Mouse (Mus musculus) heart, embryonic 14.5 days (tissue): ENCODE results near the gene Lsmem1. TPM values are rescaled to one million over a fixed set of nuclear protein-coding genes. Genes with fewer than 3 reads are reported as not detected.

Source experiments
- ATAC-seq: fragments of 200-750 bp; cut with Nextera tagmentation; 2 replicates; pipeline ENCODE4 v1.8.0; 2017; ENCODE audit warnings: low read depth, moderate TSS enrichment; ENCODE audit not compliant: insufficient number of reproducible peaks, insufficient read depth, low FRiP score
- H3K27ac ChIP-seq, 2 experiments: fragments of 200-500 bp in 1 of 2; fragments of 300-500 bp in 1 of 2; sonication (generic) in 1 of 2; replicated peaks in 1 of 2; 2 replicates each; pipeline ENCODE4 v1.5.1; 2012 to 2014; ENCODE audit warnings: low read depth in 2 of 2, low read length in 2 of 2, control low read depth in 1 of 2, mild to moderate bottlenecking in 1 of 2, mixed read lengths in 1 of 2; ENCODE audit not compliant: control insufficient read depth in 1 of 2, insufficient read depth in 1 of 2
- H3K27me3 ChIP-seq: fragments of 300-500 bp; sonication (generic); 2 replicates; pipeline ENCODE4 v1.6.1; 2014; ENCODE audit warnings: mild to moderate bottlenecking, low read length, control low read depth; ENCODE audit not compliant: control insufficient read depth, insufficient read depth
- H3K36me3 ChIP-seq: fragments of 300-500 bp; sonication (generic); 2 replicates; pipeline ENCODE4 v1.6.1; 2014; ENCODE audit warnings: mild to moderate bottlenecking, control low read depth, low read length, mixed read lengths; ENCODE audit not compliant: control insufficient read depth, insufficient read depth
- H3K4me1 ChIP-seq, 2 experiments: fragments of 200-500 bp in 1 of 2; fragments of 300-500 bp in 1 of 2; sonication (generic) in 1 of 2; 2 replicates each; pipeline ENCODE4 v1.6.1; 2012 to 2014; ENCODE audit warnings: low read length in 2 of 2, control low read depth in 1 of 2, mixed read lengths in 1 of 2; ENCODE audit not compliant: control insufficient read depth in 2 of 2, insufficient read depth in 2 of 2
- H3K4me2 ChIP-seq: fragments of 300-500 bp; sonication (generic); 2 replicates; pipeline ENCODE4 v1.6.1; 2014; ENCODE audit warnings: mild to moderate bottlenecking, low read length
- H3K4me3 ChIP-seq, 2 experiments: fragments of 200-500 bp in 1 of 2; fragments of 300-500 bp in 1 of 2; sonication (generic) in 1 of 2; 2 replicates each; pipeline ENCODE4 v1.5.1; 2012 to 2014; ENCODE audit warnings: low read length in 2 of 2, mild to moderate bottlenecking in 2 of 2, control low read depth in 1 of 2, low read depth in 1 of 2, moderate library complexity in 1 of 2; ENCODE audit not compliant: control insufficient read depth in 1 of 2, insufficient read depth in 1 of 2
- H3K9ac ChIP-seq: fragments of 300-500 bp; sonication (generic); 2 replicates; pipeline ENCODE4 v1.6.1; 2014; ENCODE audit warnings: mild to moderate bottlenecking, low read length
- H3K9me3 ChIP-seq: fragments of 300-500 bp; sonication (generic); 2 replicates; pipeline ENCODE4 v1.6.1; 2016; ENCODE audit warnings: low read length, control low read depth; ENCODE audit not compliant: control insufficient read depth
- WGBS: fragments of 180-500 bp; shearing (Covaris S2); extraction: QIAGEN DNeasy Blood & Tissue Kit; methylation state at CpG from one replicate; pipeline ENCODE4 v1.1.7; 2014; 5-methylcytosine and 5-hydroxymethylcytosine counted together
- microRNA counts: library from miRNA; unstranded; fragments of <30 nt; microRNA quantifications from one replicate; lab custom pipeline; 2016
- microRNA-seq: library from miRNA; unstranded; fragments of <30 nt; microRNA quantifications from one replicate; pipeline ENCODE4, GENCODE M21; 2016
- polyA plus RNA-seq: library from polyadenylated mRNA; unstranded; fragments of >200 nt; fragmentation: Nextera tagmentation; extraction: Ambion mirVana; gene quantifications from 2 replicates; pipeline ENCODE4 v1.2.1, GENCODE M21; 2014

The Lsmem1 gene
- polyA plus RNA-seq, 1 experiment from 2014 or later, result 39.3 TPM

DNA sequence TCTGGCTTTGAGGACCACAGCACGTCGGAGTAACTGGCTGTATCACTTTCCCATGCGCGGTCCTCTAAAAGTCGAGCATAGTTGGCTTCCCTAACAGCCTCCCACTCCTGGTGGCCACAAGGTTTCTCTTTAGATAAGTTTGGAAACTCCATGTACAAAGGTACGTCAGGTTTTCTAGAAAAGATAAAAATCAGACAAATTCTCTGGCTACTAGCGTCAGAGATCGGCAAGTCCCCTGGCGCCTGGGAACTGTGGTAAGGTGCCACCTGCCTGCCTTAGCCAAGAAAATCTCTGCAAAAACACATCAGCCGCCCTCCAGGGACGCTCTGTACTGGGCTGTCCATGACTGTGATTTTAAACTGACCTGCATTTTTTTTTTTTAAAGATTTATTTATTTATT is 64.8 kb downstream of the Lsmem1 start:
- peaks cover 19% of the 10 kb centered on the region for H3K27me3 ChIP-seq
- WGBS, result 45% methylated on average over 11 of the region's 11 CpGs
- ATAC-seq, result no peak
- H3K9me3 ChIP-seq, result peaks cover 4% of the 10 kb centered on the region; the same call in 1 of the 2 replicates
- H3K4me1 ChIP-seq, result peaks cover 3 to 6% of the 10 kb centered on the region in 2 experiments; a peak in 3 of 4 replicates
- H3K36me3 ChIP-seq, result no peaks in the 10 kb centered on the region
- H3K4me3 ChIP-seq, result peak overlapping the region; percentile 48 to 54
- H3K4me2 ChIP-seq, result peak overlapping the region; percentile 96
- H3K9ac ChIP-seq, result peak overlapping the region; percentile 65; the same call in 1 of the 2 replicates
- no peak overlapping the region for H3K27ac ChIP-seq

DNA sequence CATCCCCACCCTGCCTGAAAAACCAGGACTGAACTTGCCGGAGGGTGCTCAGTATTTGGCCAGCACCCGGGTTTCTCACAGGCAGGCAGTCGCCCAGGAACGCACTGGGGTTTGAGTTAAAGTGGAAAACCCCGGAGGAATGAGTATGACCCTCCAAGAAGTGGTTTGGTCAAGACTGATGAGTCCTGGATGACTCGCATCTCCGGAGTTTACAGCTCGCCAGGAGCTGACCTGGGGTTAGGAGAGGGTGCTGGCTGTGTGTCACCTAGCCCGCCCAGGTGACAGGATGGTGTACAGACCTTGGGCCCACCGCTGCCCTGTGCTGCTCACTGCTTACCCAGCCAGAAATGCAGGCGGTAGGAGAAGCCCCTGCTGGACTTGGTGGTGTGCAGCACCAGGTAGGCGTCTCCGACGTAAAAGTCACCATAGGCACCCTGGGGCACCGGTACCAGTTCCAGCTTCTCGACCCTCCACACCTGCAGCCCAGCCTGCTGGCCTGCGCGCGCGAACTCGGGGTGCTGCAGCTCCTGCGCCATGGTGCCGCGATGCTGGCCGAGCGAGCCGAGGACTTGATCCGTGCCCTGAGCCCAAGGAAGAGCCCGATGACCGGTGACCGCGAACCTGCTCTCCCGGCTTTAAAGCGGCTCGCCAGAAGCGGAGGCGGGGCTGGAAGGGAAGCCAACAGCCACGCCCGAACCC is 65.6 kb downstream of the Lsmem1 start, which contains the start of gene Scin:
TSS of gene Scin (minus strand) at position 656 of the 699 bp plus-strand sequence.
- Histone ChIP-seq H3K4me3 (peak within 1 kb of the TSS; percentile 48 to 54), H3K4me2 (peak within 1 kb of the TSS; percentile 96), H3K27me3 (peaks cover 19% of the 10 kb centered on the region), H3K27ac (no peak within 1 kb of the TSS), H3K9ac (peak within 1 kb of the TSS; percentile 65), H3K4me1 (peaks cover 3 to 6% of the 10 kb centered on the region in 2 experiments; a peak in 3 of 4 replicates), H3K9me3 (peaks cover 4% of the 10 kb centered on the region; the same call in 1 of the 2 replicates), H3K36me3 (no peaks in the 10 kb centered on the region)
- no peak for ATAC-seq
- under 1% methylated on average over 39 of the region's 39 CpGs for WGBS

DNA sequence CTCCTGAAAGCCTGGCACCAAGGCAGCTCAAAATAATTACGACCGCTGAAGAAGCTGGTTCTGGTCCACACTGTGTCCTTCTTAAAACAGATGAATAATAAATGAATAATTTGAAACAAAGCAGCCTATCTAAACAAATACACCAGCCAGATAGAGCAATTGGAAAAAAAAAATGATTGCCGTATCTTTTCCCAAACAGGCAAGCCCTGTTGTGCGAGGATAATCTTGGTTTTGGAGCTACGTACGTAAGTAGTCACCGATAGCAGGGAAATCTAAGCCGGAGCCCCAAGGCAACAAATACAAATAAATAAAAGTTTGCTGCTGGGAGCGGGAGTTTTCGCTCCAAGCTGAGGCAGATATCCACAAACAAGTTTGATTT is 66.1 kb downstream of the Lsmem1 start:
- H3K4me1 ChIP-seq, result peaks cover 3 to 6% of the 10 kb centered on the region in 2 experiments; a peak in 3 of 4 replicates
- ATAC-seq, result no peak
- peak overlapping the region; percentile 45; the same call in 1 of the 2 replicates for H3K9ac ChIP-seq
- no peaks in the 10 kb centered on the region for H3K36me3 ChIP-seq
- H3K27ac ChIP-seq, result no peak overlapping the region
- H3K27me3 ChIP-seq, result peaks cover 19% of the 10 kb centered on the region
- peak overlapping the region; percentile 48 to 54 for H3K4me3 ChIP-seq
- peak overlapping the region; percentile 96 for H3K4me2 ChIP-seq
- peaks cover 4% of the 10 kb centered on the region; the same call in 1 of the 2 replicates for H3K9me3 ChIP-seq
- 12% methylated on average over 10 of the region's 10 CpGs for WGBS

MicroRNAs encoded within 50 kb of the gene (microRNA counts, 519-probe panel; counts per million panel counts)
- 322 counts per million, percentile 70 among the panel's probes with 10 or more counts for microRNA mmu-miR-1938 (lab: Ali Mortazavi, UCI)

Small RNAs within 50 kb of the gene (microRNA-seq; reads per million reads assigned to microRNA genes)
- not detected for gene Mir1938

Other genes starting within 250 kb of the Lsmem1 start
- 37.4 and 39.8 TPM in 2 replicates for gene Arl4a, start 161.5 kb downstream of the Lsmem1 start, polyA plus RNA-seq
- 4.4 and 6.3 TPM in 2 replicates for gene Scin, start 65.3 kb downstream of the Lsmem1 start, polyA plus RNA-seq
- 93.7 and 95.7 TPM in 2 replicates for gene Ifrd1, start 49.0 kb upstream of the Lsmem1 start, polyA plus RNA-seq
- 32.1 and 37.5 TPM in 2 replicates for gene Zfp277, start 246.4 kb upstream of the Lsmem1 start, polyA plus RNA-seq
- 8.5 and 9.6 TPM in 2 replicates for gene Dock4, start 246.5 kb upstream of the Lsmem1 start, polyA plus RNA-seq